Mouse (Mus musculus): ENCODE data around the gene Dcbld1. TPM values are rescaled to one million over a fixed set of nuclear protein-coding genes. Genes with fewer than 3 reads are reported as not detected.
"Not testable (repeated sequence)": the region's sequence is repeated elsewhere in the genome, so short reads cannot be mapped to it uniquely, and the experiment has no call there.

Gene Dcbld1
- total RNA-seq, 2 experiments from 2014 or later, result 6.5 to 6.7 TPM

DNA sequence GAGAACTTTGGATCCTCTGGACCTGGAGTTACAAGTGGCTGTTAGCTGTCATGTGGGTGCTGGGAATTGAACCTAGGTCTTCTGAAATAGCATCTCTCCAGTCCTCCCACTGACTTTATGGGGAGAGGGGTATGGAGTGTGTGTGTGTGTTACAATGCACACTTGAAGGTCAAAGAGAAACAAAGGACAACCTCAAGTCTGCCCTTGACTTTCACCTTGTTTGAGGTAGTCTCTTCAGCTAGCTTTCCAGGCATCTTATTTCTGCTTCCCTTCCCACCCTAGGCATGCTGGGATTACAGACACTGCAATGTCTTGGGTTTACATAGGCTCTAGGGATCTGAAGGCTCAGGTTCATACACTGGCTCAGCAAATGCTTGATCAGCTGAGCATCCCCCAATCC lies 68.9 kb downstream of the Dcbld1 start:
- no peak for DNase-seq

DNA sequence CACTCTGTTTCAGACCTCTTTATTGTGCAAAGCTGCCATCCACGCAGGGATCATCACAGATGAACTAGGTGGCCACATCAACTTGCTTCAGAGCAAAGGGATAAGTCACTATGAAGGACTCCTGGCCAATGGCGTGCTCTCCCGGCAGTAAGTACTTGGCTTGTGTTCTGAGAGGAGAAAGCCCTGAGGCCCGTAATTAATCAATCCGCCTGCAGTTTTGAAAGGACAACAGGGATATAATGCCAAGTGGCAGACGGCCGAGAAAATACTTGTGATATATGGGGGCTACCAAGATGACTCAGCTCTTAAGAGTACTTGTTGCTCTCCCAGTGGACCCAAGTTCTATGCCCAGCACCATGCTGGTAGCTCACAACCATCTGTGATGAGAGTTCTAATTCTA lies 71.2 kb downstream of the Dcbld1 start:
- DNase-seq, result no peak

- no peak for DNase-seq
Measured at GRCm38 (mm10) chr10:52309196-52309595, 75.8 kb downstream of the Dcbld1 start.

DNA sequence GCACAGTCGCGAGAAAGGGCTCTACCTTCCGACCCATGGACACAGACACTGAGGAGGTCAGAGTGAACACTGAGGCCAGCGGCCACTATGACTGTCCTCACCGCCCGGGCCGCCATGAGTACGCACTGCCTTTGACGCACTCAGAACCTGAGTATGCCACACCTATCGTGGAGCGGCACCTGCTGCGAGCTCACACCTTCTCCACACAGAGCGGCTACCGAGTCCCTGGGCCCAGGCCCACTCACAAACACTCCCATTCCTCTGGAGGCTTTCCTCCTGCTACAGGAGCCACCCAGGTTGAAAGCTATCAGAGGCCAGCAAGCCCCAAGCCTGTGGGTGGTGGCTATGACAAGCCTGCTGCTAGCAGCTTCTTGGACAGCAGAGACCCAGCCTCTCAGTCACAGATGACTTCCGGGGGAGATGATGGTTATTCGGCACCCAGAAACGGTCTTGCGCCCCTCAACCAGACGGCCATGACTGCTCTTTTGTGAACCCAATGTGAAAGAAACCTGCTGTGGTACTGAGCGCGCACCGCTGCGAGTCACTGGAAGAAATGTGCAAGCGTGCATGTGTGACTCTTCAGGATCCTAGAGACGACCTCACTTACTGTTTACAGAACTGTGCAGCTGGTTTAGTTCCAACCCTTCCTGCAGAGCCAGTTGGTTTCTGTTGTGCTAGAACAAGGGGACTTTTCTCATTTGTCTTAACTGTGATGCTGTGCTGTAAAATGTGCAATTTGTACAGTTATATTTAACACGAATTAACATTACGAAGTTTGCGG lies 86.3 kb downstream of the Dcbld1 start:
- no peak for DNase-seq

DNA sequence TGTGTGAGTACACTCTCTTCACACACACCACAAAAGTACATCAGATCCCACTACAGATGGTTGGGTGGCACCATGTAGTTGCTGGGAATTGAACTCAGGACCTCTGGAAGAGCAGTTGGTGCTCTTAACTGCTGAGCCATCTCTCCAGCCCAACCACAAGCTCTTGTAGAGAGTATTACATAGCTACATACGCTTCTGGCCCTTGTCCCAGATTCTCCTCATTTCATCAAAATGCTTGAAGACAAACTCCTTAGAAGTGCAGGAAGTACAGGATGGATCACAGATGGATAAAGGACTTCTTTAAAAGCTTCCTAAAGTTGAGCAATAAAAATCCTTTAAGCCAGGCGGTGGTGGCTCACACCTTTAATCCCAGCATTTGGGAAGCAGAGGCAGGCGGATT lies 88.5 kb downstream of the Dcbld1 start:
- DNase-seq, result peak in 1 of 2 experiments; percentile 3

- peak in 1 of 2 experiments; percentile 15 for DNase-seq
Measured at GRCm38 (mm10) chr10:52331007-52331406, 97.6 kb downstream of the Dcbld1 start.

DNA sequence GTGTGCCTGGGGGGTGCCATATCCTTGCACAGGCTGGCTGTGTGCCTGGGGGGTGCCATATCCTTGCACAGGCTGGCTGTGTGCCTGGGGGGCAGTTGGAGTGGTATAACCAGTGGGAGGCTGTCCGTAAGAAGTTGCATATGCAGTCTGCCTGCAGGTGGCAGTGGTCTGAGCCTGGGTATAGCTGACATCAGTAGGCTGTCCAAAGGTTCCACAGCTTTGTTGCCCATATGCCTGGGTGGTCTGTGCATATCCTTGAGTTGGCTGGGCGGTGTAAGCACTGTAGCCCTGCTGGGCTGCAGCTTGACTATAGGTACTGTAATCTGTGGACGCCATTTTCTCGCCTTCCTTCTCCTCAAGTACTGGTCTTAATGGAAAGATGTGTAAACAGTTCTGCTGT lies 109.9 kb downstream of the Dcbld1 start:
- not testable (repeated sequence) for DNase-seq

- DNase-seq, result no peak
Measured at GRCm38 (mm10) chr10:52353184-52353583, 119.8 kb downstream of the Dcbld1 start.

DNA sequence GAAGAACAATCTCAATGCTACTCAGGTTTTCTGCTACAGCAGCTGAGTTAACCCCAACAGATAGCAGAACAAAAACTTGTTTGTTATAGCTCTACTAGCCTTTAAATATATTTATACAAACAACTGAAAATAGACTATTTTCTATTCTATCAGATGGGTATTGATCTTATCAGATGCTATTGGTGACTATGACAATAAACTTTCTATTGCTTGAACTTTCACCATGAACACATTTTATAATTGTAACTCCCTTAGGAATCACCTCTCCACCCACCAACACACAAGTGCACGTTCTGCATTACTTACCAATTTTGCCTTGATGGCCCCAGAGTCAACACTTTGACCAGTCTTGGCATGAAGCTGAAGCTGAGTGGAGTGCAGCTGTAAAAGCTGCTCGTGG lies 125.0 kb downstream of the Dcbld1 start, which contains the start of gene Gm26741:
Gene Gm26741, plus strand, starts transcription at position 301 of the 400 bp plus-strand sequence.
- no peak for DNase-seq

DNA sequence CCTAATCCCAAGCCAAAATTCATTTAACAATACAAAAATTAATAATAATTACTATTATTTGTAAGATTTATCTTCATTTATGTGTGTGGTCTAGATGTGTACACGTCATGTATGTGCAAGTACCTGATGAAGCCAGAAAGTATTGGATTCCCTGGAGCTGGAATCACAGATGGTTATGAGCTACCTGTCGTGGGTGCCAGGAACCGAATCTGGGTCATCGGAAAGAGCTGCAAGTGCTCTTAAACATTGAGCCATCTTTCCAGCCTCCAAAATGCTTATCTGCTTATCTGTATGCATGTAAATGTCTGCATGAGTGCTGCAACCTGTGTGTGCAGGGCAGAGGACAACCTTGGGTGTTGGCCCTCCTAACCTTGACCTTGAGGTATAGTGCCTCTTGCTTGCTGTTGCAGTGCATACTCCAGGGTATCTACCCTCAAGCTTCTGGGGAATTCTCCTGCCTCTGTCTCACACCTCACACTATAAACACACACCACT lies 126.9 kb downstream of the Dcbld1 start:
- no peak for DNase-seq

DNA sequence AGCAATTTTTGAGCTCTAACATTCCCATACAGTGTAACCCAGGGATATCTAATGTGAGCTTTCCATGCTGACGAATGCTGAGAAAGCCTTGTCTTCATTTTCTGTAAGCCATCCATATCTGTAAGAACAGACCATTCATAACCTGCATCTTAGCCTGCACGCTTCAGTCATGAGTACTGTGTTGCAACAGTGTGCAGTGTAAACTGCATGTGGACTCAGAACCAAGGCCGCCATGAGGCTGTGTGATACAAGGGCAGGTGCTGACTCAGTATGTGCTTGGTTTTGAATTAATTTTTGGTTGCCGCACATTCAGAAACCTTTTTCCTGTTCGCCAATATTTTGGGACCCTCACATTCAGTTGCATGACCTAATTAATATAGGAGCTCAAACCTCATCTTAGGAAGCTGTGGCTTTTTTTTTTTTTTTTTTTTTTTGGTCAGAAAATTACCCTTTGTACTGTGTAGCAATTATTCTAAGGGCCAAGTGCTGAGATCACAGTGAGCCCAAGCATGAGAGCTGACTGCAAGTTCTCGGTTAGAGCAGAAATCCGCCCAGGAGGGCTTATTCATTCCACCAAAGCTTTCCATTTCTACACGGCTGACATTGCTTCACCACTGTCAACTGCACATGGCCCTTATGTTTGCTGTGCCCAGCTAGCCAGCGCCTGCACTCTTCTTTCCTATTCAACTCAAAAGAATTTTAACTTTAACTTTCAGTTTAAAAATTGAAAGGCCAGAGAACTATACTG lies 127.6 kb downstream of the Dcbld1 start:
- no peak for DNase-seq

- DNase-seq, result no peak
Measured at GRCm38 (mm10) chr10:52368376-52368775, 135.0 kb downstream of the Dcbld1 start.

Other genes with a start within 250 kb of the Dcbld1 start
- gene Vgll2, start 211.1 kb upstream of the Dcbld1 start, total RNA-seq (2021), result not detected
- gene Ros1, start 38.4 kb upstream of the Dcbld1 start, total RNA-seq (2021), result not detected
- gene Gm26741, start 125.1 kb downstream of the Dcbld1 start, total RNA-seq (2021), result not detected
- gene Gopc, start 148.5 kb downstream of the Dcbld1 start, total RNA-seq (2021), result 10 to 100 TPM; 41.6 to 41.8 TPM
- gene Nepn, start 155.4 kb downstream of the Dcbld1 start, total RNA-seq (2021), result not detected
- gene Nus1, start 183.9 kb downstream of the Dcbld1 start, total RNA-seq (2021), result 10 to 100 TPM; 66.9 to 69.7 TPM

Data from layer of hippocampus, postnatal 36 days (tissue).